Mouse (Mus musculus) cerebral cortex, adult 2 months (tissue): ENCODE data around the gene Rpl18.

ENCODE experiments used
- WGBS: fragments of 180-500 bp; shearing (Covaris S2); methylation state at CpG from one replicate; pipeline ENCODE4 v1.1.7; 2018; 5-methylcytosine and 5-hydroxymethylcytosine counted together

Rpl18 gene

GRCm38 (mm10) chr7:45715090-45715708 is at the start of gene Rpl18:
TSS of gene Rpl18 (plus strand) at chr7:45715457.
- WGBS: 6% methylated on average over 34 of the region's 34 CpGs

- whole genome bisulfite sequencing: 88% methylated on average over 7 of the region's 7 CpGs
These were observed 49.1 kb upstream of the Rpl18 start, which contains the start of gene Fut2 for GRCm38 (mm10) chr7:45666161-45666560. TSS of gene Fut2 (minus strand) at chr7:45666394.

GRCm38 (mm10) chr7:45667761-45668160 is 47.5 kb upstream of the Rpl18 start:
- WGBS: 73% methylated on average over 14 of the region's 14 CpGs

DNA sequence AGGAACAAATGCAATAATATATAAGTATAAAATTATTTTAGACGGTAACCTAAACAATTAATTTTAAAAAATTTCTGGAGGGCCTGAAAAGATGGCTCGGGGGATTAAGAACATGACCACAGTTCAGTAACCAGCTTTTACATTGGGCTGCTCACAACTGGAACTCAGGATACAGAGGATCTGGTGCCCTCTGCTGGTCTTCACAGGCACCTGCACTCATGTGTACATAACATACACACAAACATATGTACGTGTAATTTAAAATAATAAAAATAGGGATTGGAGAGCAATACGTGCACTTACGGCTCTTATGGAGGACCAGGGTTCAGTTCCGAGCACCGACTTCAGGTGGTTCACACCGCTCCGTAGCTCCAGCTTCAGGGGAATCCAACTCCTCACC is 46.3 kb upstream of the Rpl18 start:
- 95% methylated on average over 9 of the region's 9 CpGs for WGBS

GRCm38 (mm10) chr7:45677627-45678295 is 37.5 kb upstream of the Rpl18 start:
- WGBS: 89% methylated on average over 7 of the region's 7 CpGs

- WGBS: 94% methylated on average over 14 of the region's 14 CpGs
These were observed 36.7 kb upstream of the Rpl18 start for GRCm38 (mm10) chr7:45678513-45678912.

- 73% methylated on average over 14 of the region's 14 CpGs for WGBS
These were observed 35.2 kb upstream of the Rpl18 start for GRCm38 (mm10) chr7:45679966-45680621.

GRCm38 (mm10) chr7:45681046-45681736 is 34.1 kb upstream of the Rpl18 start:
- WGBS: 77% methylated on average over 8 of the region's 8 CpGs

GRCm38 (mm10) chr7:45682144-45683126 is 32.8 kb upstream of the Rpl18 start:
- WGBS: 31% methylated on average over 14 of the region's 14 CpGs

- 84% methylated on average over 7 of the region's 7 CpGs for WGBS
These were observed 31.7 kb upstream of the Rpl18 start, which contains the start of gene Ntn5 for GRCm38 (mm10) chr7:45683396-45684050. TSS of gene Ntn5 (plus strand) at chr7:45684022.

DNA sequence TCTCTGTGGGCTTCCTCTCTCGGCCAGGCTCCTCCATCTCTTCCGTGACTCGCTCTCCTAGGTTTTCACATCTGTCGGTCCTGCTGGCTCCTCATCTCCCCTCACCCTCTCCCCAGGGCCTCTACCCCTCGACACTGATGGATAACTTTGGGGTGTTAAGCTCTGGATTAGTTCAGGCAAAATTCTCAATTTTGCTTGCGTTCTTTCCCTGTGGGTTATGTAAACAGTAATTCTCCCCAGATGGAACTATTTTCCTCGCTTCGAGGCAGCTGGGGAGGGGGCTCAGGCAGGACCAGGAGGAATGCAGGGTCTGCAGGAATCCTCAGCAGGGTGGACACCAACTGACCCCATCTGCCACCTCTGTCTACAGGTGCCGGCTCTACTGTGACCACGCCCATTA is 29.4 kb upstream of the Rpl18 start:
- WGBS: 63% methylated on average over 10 of the region's 10 CpGs

DNA sequence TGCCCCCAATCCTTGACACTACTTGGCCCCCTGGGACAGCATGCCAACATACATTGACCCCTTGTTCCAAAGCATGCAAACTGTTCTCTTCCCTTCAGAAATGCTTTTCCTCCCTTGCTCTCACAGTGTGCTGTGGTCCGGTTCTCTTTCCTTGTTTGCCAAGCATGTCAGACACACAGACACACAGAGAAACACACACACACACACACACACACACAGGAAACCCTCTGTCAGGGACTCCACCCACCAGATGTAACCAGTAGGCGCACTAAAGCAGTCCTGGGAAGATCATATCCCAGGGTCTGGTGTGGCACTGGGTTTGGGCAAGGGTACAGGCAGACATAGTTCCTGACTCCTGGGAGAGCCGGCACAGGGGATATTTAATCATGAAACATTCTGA is 28.4 kb upstream of the Rpl18 start:
- 67% methylated on average over 3 of the region's 3 CpGs for WGBS

- WGBS: 84% methylated on average over 6 of the region's 6 CpGs
These were observed 26.2 kb upstream of the Rpl18 start for GRCm38 (mm10) chr7:45689099-45689498.

GRCm38 (mm10) chr7:45689800-45690199 is 25.5 kb upstream of the Rpl18 start:
- 47% methylated on average over 11 of the region's 11 CpGs for WGBS

DNA sequence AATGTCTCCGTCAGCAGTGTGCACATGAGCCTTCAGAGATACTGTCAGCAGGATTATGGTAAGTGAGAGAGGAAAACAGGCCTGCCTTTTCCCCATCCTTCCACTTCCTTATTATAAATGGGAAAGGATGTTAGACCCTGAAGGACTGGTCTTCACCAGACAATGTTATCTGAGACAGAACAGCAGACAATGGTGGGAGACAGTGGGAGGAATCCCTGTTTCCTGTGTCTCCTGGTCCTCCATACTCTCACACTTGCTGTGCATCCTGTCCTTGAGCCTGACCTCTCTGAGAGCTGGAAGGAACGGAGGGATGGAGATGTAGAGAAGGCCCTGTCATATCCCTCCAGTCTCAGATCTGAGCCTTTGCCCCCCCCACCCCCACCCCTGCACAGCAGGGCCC is 22.9 kb upstream of the Rpl18 start:
- WGBS: 95% methylated on average over 2 of the region's 2 CpGs

GRCm38 (mm10) chr7:45693921-45694591 is 21.2 kb upstream of the Rpl18 start, which contains the start of gene Sec1:
TSS of gene Sec1 (minus strand) at chr7:45694402.
- 93% methylated on average over 50 of the region's 50 CpGs for WGBS

DNA sequence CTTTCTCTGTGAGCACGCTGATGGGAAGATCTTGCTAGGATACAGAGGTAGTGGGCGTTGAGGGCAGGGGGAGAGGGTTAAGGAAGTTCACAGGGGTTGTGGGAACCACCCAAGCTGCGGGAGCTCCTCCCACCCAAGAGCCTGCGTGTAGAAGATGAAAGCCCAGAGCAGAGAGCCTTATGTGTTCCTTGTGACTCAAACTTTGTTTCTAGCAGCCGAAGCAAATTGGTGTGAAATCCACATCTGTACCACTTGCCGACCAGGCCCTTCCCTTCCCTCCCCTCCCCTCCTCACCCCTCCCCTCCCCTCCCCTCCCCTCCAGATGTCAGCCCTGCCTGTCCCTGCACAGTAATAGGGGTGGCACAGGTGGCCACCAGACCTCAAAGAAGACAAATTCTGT is 20.2 kb upstream of the Rpl18 start:
- 49% methylated on average over 6 of the region's 6 CpGs for WGBS

DNA sequence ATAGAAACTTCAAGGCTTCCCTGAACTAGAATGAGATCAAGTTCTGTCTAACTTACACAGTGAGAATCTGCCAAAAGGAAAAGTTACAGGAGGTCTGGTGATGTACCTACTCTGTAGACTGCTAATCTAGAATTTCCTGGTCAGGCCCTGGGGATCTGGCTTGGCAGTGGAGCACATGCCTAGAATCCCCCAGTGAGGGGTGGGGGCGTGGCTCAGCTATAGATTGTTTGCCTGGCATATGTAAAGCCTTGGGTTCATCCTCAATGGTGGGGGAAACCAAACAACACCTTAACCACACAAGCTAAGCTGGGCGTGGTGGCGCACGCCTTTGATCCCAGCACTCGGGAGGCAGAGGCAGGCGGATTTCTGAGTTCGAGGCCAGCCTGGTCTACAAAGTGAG is 17.4 kb upstream of the Rpl18 start:
- 84% methylated on average over 7 of the region's 7 CpGs for WGBS

GRCm38 (mm10) chr7:45699523-45700141 is 15.6 kb upstream of the Rpl18 start, which contains the start of gene Car11:
TSS of gene Car11 (plus strand) at chr7:45699843.
- 4% methylated on average over 36 of the region's 36 CpGs for WGBS
